Mouse (Mus musculus) intestine, embryonic 14.5 days (tissue): Measurements from ENCODE around the gene Cyp27b1. TPM values are rescaled to one million over a fixed set of nuclear protein-coding genes. Genes with fewer than 3 reads are reported as not detected.

Experiments
- ATAC-seq: fragments of 200-750 bp; cut with Nextera tagmentation; replicated peaks from 2 replicates; pipeline ENCODE4 v1.8.0; 2017; ENCODE audit warnings: low read depth, moderate number of reproducible peaks, moderate TSS enrichment, moderate library complexity; ENCODE audit not compliant: low FRiP score, low TSS enrichment
- DNase-seq: peaks from one replicate; pipeline ENCODE4 v3.0.0-alpha.2; 2018; ENCODE audit warnings: low spot score
- H3K27ac ChIP-seq: fragments of 300-500 bp; sonication (generic); 2 replicates; pipeline ENCODE4 v1.5.1; 2014; ENCODE audit warnings: low read depth, mild to moderate bottlenecking, control low read depth
- H3K27me3 ChIP-seq: fragments of 300-500 bp; sonication (generic); replicated peaks from 2 replicates; pipeline ENCODE4 v1.6.1; 2014; ENCODE audit warnings: low read length, control low read depth; ENCODE audit not compliant: control insufficient read depth, insufficient read depth
- H3K36me3 ChIP-seq: fragments of 300-500 bp; sonication (generic); 2 replicates; pipeline ENCODE4 v1.6.1; 2014; ENCODE audit warnings: low read length, control low read depth; ENCODE audit not compliant: control insufficient read depth, insufficient read depth
- H3K4me1 ChIP-seq: fragments of 300-500 bp; sonication (generic); replicated peaks from 2 replicates; pipeline ENCODE4 v1.6.1; 2014; ENCODE audit warnings: low read length, control low read depth, mixed read lengths; ENCODE audit not compliant: control insufficient read depth, insufficient read depth
- H3K4me2 ChIP-seq: fragments of 300-500 bp; sonication (generic); 2 replicates; pipeline ENCODE4 v1.6.1; 2014; ENCODE audit warnings: low read length
- H3K4me3 ChIP-seq: fragments of 300-500 bp; sonication (generic); 2 replicates; pipeline ENCODE4 v1.5.1; 2014; ENCODE audit warnings: low read depth, low read length, control low read depth, mixed read lengths
- H3K9ac ChIP-seq: fragments of 300-500 bp; sonication (generic); 2 replicates; pipeline ENCODE4 v1.6.1; 2014; ENCODE audit warnings: mild to moderate bottlenecking, low read length
- H3K9me3 ChIP-seq: fragments of 300-500 bp; sonication (generic); 2 replicates; pipeline ENCODE4 v1.6.1; 2016; ENCODE audit warnings: low read length, control low read depth; ENCODE audit not compliant: control insufficient read depth
- WGBS: fragments of 180-500 bp; shearing (Covaris S2); extraction: QIAGEN DNeasy Blood & Tissue Kit; methylation state at CpG from one replicate; pipeline ENCODE4 v1.1.7; 2014; 5-methylcytosine and 5-hydroxymethylcytosine counted together
- polyA plus RNA-seq: library from polyadenylated mRNA; unstranded; fragments of >200 nt; fragmentation: Nextera tagmentation; extraction: Ambion mirVana; gene quantifications from 2 replicates; pipeline ENCODE4 v1.2.1, GENCODE M21; 2014

Gene Cyp27b1
- polyA plus RNA-seq, 1 experiment from 2014 or later = 0.15 TPM

- ATAC-seq (no peak), DNase-seq (no peak)
- no peak overlapping the region for H3K9ac ChIP-seq
- no peaks in the 10 kb centered on the region for H3K27me3 ChIP-seq
- 77% methylated on average over 16 of the region's 16 CpGs for WGBS
- H3K36me3 ChIP-seq = peaks cover 16% of the 10 kb centered on the region
- no peak overlapping the region for H3K27ac ChIP-seq
- H3K4me2 ChIP-seq = no peak overlapping the region
- no peaks in the 10 kb centered on the region for H3K9me3 ChIP-seq
- H3K4me1 ChIP-seq = no peaks in the 10 kb centered on the region
- H3K4me3 ChIP-seq = no peak overlapping the region
These were observed 29.6 kb upstream of the Cyp27b1 start for GRCm38 (mm10) chr10:127018422-127018821.

DNA sequence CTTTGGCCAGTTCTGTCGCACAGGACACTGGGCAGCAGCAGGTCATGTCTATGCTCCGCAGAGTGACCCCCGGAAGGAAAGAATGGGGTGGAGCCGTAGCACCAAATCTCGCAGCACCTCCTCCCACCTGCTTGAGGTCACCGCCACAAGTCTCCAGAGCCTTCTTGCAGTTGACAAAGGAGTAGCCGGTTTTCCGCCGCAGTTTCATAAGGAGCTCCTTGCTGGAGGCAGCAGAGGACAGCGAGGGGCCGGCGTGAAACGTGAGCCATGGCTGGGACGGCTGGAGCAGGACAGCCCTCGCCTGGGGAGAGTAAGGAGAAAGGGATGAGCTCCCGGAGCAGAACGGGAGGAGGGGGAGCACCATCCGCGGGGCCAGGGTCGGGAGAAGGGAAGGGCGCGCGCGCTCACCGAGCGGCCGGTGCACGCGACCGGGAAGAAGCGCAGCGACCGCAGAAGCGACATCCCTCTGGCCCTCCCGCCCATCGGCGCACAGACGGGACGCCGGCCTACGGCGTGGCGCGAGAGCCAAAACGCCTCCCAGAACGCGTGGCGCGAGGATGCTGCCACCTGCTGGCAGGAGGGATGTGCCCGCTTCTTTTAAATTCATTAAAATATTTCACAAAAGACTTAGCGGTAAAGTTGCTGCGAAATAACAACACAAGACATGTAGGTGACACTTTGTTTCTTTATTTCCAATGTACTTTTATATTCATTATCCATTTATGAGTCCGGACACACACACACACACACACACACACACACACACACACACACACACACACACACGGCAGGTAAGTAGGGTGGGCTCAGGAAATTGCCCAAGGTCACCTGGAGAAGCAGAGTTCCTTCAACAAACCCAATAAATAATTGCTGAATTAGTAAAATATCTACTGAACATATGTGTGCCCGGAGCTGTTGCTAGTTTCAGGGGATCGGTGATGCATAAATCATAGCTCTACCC is 17.4 kb upstream of the Cyp27b1 start, which contains the start of gene Tsfm:
Gene Tsfm, minus strand, starts transcription at position 505 of the 961 bp plus-strand sequence.
- peak; percentile 87 for ATAC-seq
- peak within 1 kb of the TSS; percentile 43; the same call in 1 of the 2 replicates for H3K27ac ChIP-seq
- WGBS = 5% methylated on average over 56 of the region's 56 CpGs

DNA sequence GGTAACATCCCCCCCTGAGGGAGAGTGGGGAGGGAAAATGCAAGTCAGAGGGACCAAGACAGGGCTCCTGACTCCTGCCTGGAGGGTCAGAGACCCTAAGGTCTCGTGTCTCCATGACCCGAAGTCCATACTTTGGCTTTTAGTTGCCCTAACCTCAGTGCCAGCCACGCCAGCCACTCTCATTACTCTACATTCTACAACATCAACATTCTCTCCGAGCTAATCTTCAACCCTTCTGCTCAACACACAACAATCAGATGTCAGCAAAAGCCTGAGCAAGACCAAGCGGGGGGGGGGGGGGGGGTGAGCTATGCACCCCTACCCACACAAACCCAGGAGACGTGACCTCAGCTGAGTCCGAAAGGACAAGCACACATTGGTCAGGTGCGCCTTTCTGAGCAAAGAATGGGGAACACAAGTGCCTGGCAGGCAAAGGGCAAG is 14.7 kb upstream of the Cyp27b1 start:
- DNase-seq (no peak), ATAC-seq (no peak)
- H3K4me1 ChIP-seq = no peaks in the 10 kb centered on the region
- H3K9ac ChIP-seq = no peak overlapping the region
- no peak overlapping the region for H3K4me3 ChIP-seq
- H3K36me3 ChIP-seq = peaks cover 11% of the 10 kb centered on the region
- H3K27ac ChIP-seq = no peak overlapping the region
- no peaks in the 10 kb centered on the region for H3K9me3 ChIP-seq
- no peaks in the 10 kb centered on the region for H3K27me3 ChIP-seq
- H3K4me2 ChIP-seq = no peak overlapping the region
- WGBS = 84% methylated on average over 8 of the region's 8 CpGs

More for the DNA sequence above, 17.4 kb upstream of the Cyp27b1 start, which contains the start of gene Tsfm:
- H3K36me3 ChIP-seq = peaks cover 38% of the 10 kb centered on the region
- H3K9ac ChIP-seq = peak within 1 kb of the TSS; percentile 79
- H3K27me3 ChIP-seq = no peaks in the 10 kb centered on the region
- no peaks in the 10 kb centered on the region for H3K4me1 ChIP-seq
- peak; percentile 94 for DNase-seq
- H3K4me3 ChIP-seq = peak within 1 kb of the TSS; percentile 93
- peak within 1 kb of the TSS; percentile 67 for H3K4me2 ChIP-seq
- no peaks in the 10 kb centered on the region for H3K9me3 ChIP-seq

DNA sequence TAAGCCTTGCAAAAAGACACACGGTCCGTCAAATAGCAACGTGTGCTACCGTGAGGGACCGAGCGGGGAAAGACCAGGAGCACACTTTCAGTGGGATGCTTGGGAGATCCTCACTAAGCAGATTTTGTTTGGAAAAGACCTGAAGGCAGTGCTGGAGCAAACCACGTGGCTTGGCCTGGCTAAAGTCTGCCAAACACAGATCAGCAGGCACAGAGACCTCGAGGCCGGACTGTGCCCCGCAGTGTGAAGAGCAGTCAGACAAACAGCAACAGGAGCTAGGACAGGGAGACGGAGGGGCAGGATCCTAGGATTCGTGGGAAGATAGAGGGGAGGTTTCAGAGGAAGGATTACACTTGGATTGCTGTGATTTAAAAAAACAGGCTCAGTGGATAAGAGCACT is 11.8 kb upstream of the Cyp27b1 start:
- Histone ChIP-seq H3K27me3 (peaks cover 10% of the 10 kb centered on the region; the same call in 1 of the 2 replicates), H3K4me2 (no peak overlapping the region), H3K4me3 (no peak overlapping the region), H3K36me3 (no peaks in the 10 kb centered on the region), H3K9me3 (no peaks in the 10 kb centered on the region), H3K27ac (no peak overlapping the region), H3K9ac (no peak overlapping the region), H3K4me1 (no peaks in the 10 kb centered on the region)
- no peak for DNase-seq
- ATAC-seq = no peak
- 81% methylated on average over 12 of the region's 12 CpGs for WGBS

DNA sequence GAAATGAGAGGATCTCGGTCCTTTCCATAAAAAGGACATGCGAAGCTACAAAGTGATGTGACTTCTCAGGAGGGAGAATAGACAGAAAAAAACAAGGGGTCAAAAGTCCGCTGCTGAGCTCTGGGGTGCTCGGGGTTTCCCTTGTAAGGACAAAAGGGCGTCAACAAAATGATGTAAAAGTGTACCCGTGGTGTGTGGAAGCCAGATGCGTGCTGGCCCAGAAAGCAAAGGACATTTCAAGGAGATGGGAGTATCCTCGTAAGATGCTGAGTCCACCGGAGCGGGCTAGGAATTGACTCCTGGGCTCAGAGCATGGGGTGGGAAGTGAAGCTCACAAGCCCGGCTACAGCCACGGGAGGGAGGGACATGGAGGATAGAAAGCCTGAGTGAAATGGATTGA is 10.4 kb upstream of the Cyp27b1 start:
- Histone ChIP-seq H3K4me1 (peaks cover 4% of the 10 kb centered on the region), H3K9me3 (no peaks in the 10 kb centered on the region), H3K27me3 (peaks cover 10% of the 10 kb centered on the region; the same call in 1 of the 2 replicates), H3K9ac (no peak overlapping the region), H3K4me3 (no peak overlapping the region), H3K4me2 (no peak overlapping the region), H3K27ac (no peak overlapping the region), H3K36me3 (no peaks in the 10 kb centered on the region)
- ATAC-seq (no peak), DNase-seq (no peak)
- 75% methylated on average over 12 of the region's 12 CpGs for WGBS

- H3K9ac ChIP-seq = peak overlapping the region; percentile 59
- H3K27ac ChIP-seq = no peak overlapping the region
- H3K4me1 ChIP-seq = peaks cover 8% of the 10 kb centered on the region
- WGBS = under 1% methylated on average over 20 of the region's 20 CpGs
- 0 out of 2 replicates have a peak, but pooled peaks have one; percentile 7 for ATAC-seq
- no peaks in the 10 kb centered on the region for H3K9me3 ChIP-seq
- H3K4me3 ChIP-seq = peak overlapping the region; percentile 65
- peak overlapping the region; percentile 99 for H3K4me2 ChIP-seq
- peaks cover 10% of the 10 kb centered on the region; the same call in 1 of the 2 replicates for H3K27me3 ChIP-seq
- H3K36me3 ChIP-seq = peaks cover 10% of the 10 kb centered on the region; the same call in 1 of the 2 replicates
- no peak for DNase-seq
These were observed 7.4 kb upstream of the Cyp27b1 start for GRCm38 (mm10) chr10:127040569-127041214.

DNA sequence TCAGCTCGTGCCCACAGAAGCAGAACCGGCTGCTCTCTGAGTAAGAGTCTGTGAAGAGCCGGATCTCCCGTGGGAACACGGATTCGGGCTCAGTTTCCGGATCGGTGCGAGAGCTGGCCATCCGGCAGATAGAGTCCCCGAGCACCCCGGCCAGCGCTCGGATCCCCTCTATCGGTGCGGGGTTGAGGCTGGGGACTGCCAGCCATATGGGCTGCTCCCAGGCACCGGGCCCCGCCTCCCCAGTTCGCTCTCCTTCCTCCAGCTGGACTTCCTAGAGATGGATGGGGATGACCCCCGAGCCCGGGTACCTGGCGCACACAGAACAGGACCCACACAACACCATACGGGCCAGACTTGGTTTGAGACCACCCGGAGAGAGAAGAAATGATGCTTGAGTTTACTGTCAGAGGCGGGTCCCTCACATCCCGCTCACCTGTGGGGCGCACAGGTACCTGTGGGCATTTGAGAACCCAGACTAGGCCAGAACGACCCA is 6.7 kb upstream of the Cyp27b1 start, which contains the start of the genes Mettl1 and Eef1akmt3:
Gene Mettl1, plus strand, starts transcription at position 141 of the 493 bp plus-strand sequence.
Gene Eef1akmt3, minus strand, starts transcription at position 240 of the 493 bp plus-strand sequence.
- no peaks in the 10 kb centered on the region for H3K9me3 ChIP-seq
- peaks cover 13% of the 10 kb centered on the region; the same call in 1 of the 2 replicates for H3K36me3 ChIP-seq
- WGBS = under 1% methylated on average over 28 of the region's 28 CpGs
- peak within 1 kb of the TSS; percentile 65 for H3K4me3 ChIP-seq
- peak within 1 kb of the TSS; percentile 48; the same call in 1 of the 2 replicates for H3K27ac ChIP-seq
- peaks cover 8% of the 10 kb centered on the region for H3K4me1 ChIP-seq
- DNase-seq (no peak), ATAC-seq (peak; percentile 69)
- peak within 1 kb of the TSS; percentile 99 for H3K4me2 ChIP-seq
- peak within 1 kb of the TSS; percentile 59 for H3K9ac ChIP-seq
- H3K27me3 ChIP-seq = peaks cover 10% of the 10 kb centered on the region; the same call in 1 of the 2 replicates

- Histone ChIP-seq H3K27me3 (peaks cover 10% of the 10 kb centered on the region; the same call in 1 of the 2 replicates), H3K36me3 (peaks cover 16% of the 10 kb centered on the region; the same call in 1 of the 2 replicates), H3K4me2 (peak overlapping the region; percentile 99), H3K9me3 (no peaks in the 10 kb centered on the region), H3K27ac (peak overlapping the region; percentile 48; the same call in 1 of the 2 replicates), H3K4me3 (peak overlapping the region; percentile 65), H3K4me1 (peaks cover 8% of the 10 kb centered on the region), H3K9ac (peak overlapping the region; percentile 59)
- ATAC-seq (peak; percentile 88), DNase-seq (peak; percentile 98)
- WGBS = 1% methylated on average over 44 of the region's 44 CpGs
These were observed 6.2 kb upstream of the Cyp27b1 start for GRCm38 (mm10) chr10:127041774-127042338.
